Mouse (Mus musculus): ENCODE measurements at regions not wholly inside any gene's neighbourhood (a gene's known extent, or its start where the extent isn't known, plus 50 kb on each side); places are given as distances from the start of the nearest gene placed in this dataset.
"Not testable (repeated sequence)": the region's sequence is repeated elsewhere in the genome, so short reads cannot be mapped to it uniquely, and the experiment has no call there.

GRCm38 (mm10) chr3:31603237-31603636 lies 293.1 kb upstream of the Slc7a14 start:
- DNase-seq, result peak; percentile 91 to 95

DNA sequence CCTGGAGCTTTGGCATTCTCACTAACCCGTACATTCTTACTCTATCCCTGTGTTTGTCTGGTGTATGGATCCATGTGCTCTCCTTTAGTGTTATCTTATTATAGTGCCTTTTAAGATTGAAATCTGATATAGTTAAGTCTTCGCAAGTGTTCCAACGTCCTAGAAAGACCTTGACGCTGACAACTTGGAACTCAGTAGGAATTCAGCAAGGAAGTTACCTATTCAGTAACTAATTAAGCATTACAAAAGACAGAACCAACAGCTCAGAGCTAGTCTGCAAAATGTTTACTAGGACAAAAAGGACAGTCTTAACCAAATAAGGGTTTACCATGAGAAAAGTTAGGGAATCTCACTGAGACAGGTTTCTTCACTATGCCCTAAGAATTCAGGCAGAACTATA lies 286.4 kb upstream of the Slc7a14 start:
- not testable (repeated sequence) for DNase-seq

- DNase-seq, result peak; percentile 5 to 6
Observed at GRCm38 (mm10) chr3:31585971-31586370, 275.8 kb upstream of the Slc7a14 start.

- DNase-seq, result no peak
Observed at GRCm38 (mm10) chr3:31573849-31574248, 263.7 kb upstream of the Slc7a14 start.
